Mouse (Mus musculus) kidney, embryonic 14.5 days (tissue): ENCODE measurements around the gene Zmynd8. TPM values are rescaled to one million over a fixed set of nuclear protein-coding genes. Genes with fewer than 3 reads are reported as not detected.
"Not testable (repeated sequence)": the region's sequence is repeated elsewhere in the genome, so short reads cannot be mapped to it uniquely, and the experiment has no call there.

Experiments used
- ATAC-seq: fragments of 200-750 bp; cut with Nextera tagmentation; 2 replicates; pipeline ENCODE4 v1.8.0; 2017; ENCODE audit warnings: moderate number of reproducible peaks, mild to moderate bottlenecking, moderate TSS enrichment, moderate library complexity; ENCODE audit not compliant: low FRiP score, low TSS enrichment
- H3K27ac ChIP-seq: fragments of 300-500 bp; sonication (generic); 2 replicates; pipeline ENCODE4 v1.5.1; 2014; ENCODE audit warnings: low read depth, mild to moderate bottlenecking, low read length, moderate library complexity, mixed read lengths
- H3K27me3 ChIP-seq: fragments of 300-500 bp; sonication (generic); 2 replicates; pipeline ENCODE4 v1.6.1; 2014; ENCODE audit warnings: mild to moderate bottlenecking, low read length; ENCODE audit not compliant: control insufficient read depth, insufficient read depth
- H3K36me3 ChIP-seq: fragments of 300-500 bp; sonication (generic); 2 replicates; pipeline ENCODE4 v1.6.1; 2014; ENCODE audit warnings: low read length, mixed read lengths; ENCODE audit not compliant: control insufficient read depth, insufficient read depth
- H3K4me1 ChIP-seq: fragments of 300-500 bp; sonication (generic); 2 replicates; pipeline ENCODE4 v1.6.1; 2014; ENCODE audit warnings: low read length, mixed read lengths; ENCODE audit not compliant: control insufficient read depth, insufficient read depth
- H3K4me2 ChIP-seq: fragments of 300-500 bp; sonication (generic); replicated peaks from 2 replicates; pipeline ENCODE4 v1.6.1; 2014; ENCODE audit warnings: low read depth, mild to moderate bottlenecking, low read length
- H3K4me3 ChIP-seq: fragments of 300-500 bp; sonication (generic); 2 replicates; pipeline ENCODE4 v1.5.1; 2014; ENCODE audit warnings: mild to moderate bottlenecking, low read length
- H3K9ac ChIP-seq: fragments of 300-500 bp; sonication (generic); 2 replicates; pipeline ENCODE4 v1.6.1; 2014; ENCODE audit warnings: low read depth, mild to moderate bottlenecking, low read length, moderate library complexity
- H3K9me3 ChIP-seq: fragments of 300-500 bp; sonication (generic); 2 replicates; pipeline ENCODE4 v1.6.1; 2016; ENCODE audit warnings: low read length; ENCODE audit not compliant: control insufficient read depth
- WGBS: fragments of 180-500 bp; shearing (Covaris S2); extraction: QIAGEN DNeasy Blood & Tissue Kit; methylation state at CpG from one replicate; pipeline ENCODE4 v1.1.7; 2014; 5-methylcytosine and 5-hydroxymethylcytosine counted together
- polyA plus RNA-seq: library from polyadenylated mRNA; unstranded; fragments of >200 nt; fragmentation: Nextera tagmentation; extraction: Ambion mirVana; gene quantifications from 2 replicates; pipeline ENCODE4 v1.2.1, GENCODE M21; 2014

Gene Zmynd8
- polyA plus RNA-seq, 1 experiment from 2014 or later, result 61.1 TPM

- H3K4me3 ChIP-seq, result no peak overlapping the region
- no peak for ATAC-seq
- no peak overlapping the region for H3K27ac ChIP-seq
- no peak overlapping the region for H3K4me2 ChIP-seq
- no peak overlapping the region for H3K9ac ChIP-seq
- peaks cover 94% of the 10 kb centered on the region for H3K36me3 ChIP-seq
- 93% methylated on average over 5 of the region's 5 CpGs for WGBS
- H3K27me3 ChIP-seq, result no peaks in the 10 kb centered on the region
- no peaks in the 10 kb centered on the region for H3K9me3 ChIP-seq
- H3K4me1 ChIP-seq, result no peaks in the 10 kb centered on the region
These were observed 89.7 kb downstream of the Zmynd8 start for GRCm38 (mm10) chr2:165809091-165809490.

GRCm38 (mm10) chr2:165808179-165808975 lies 90.4 kb downstream of the Zmynd8 start:
- Histone ChIP-seq H3K36me3 (peaks cover 87% of the 10 kb centered on the region), H3K9me3 (no peaks in the 10 kb centered on the region)

GRCm38 (mm10) chr2:165800174-165800573 lies 98.6 kb downstream of the Zmynd8 start:
- not testable (repeated sequence) for ATAC-seq
- 90% methylated on average over 3 of the region's 3 CpGs for WGBS
- peaks cover 71% of the 10 kb centered on the region for H3K36me3 ChIP-seq

More at GRCm38 (mm10) chr2:165808179-165808975, 90.4 kb downstream of the Zmynd8 start:
- WGBS, result 95% methylated on average over 12 of the region's 12 CpGs
- no peak overlapping the region for H3K9ac ChIP-seq
- no peak for ATAC-seq
- no peak overlapping the region for H3K4me3 ChIP-seq
- no peak overlapping the region for H3K4me2 ChIP-seq
- no peaks in the 10 kb centered on the region for H3K27me3 ChIP-seq
- no peaks in the 10 kb centered on the region for H3K4me1 ChIP-seq
- H3K27ac ChIP-seq, result no peak overlapping the region

GRCm38 (mm10) chr2:165797876-165798275 lies 100.9 kb downstream of the Zmynd8 start:
- Histone ChIP-seq H3K4me2 (no peak overlapping the region), H3K27me3 (no peaks in the 10 kb centered on the region), H3K9ac (no peak overlapping the region), H3K4me1 (no peaks in the 10 kb centered on the region), H3K9me3 (no peaks in the 10 kb centered on the region), H3K36me3 (peaks cover 77% of the 10 kb centered on the region), H3K4me3 (no peak overlapping the region), H3K27ac (no peak overlapping the region)
- ATAC-seq, result no peak
- 69% methylated on average over 8 of the region's 8 CpGs for WGBS

More at GRCm38 (mm10) chr2:165800174-165800573, 98.6 kb downstream of the Zmynd8 start:
- not testable (repeated sequence) for H3K27me3 ChIP-seq, H3K4me1 ChIP-seq, H3K27ac ChIP-seq, H3K9ac ChIP-seq, H3K9me3 ChIP-seq, H3K4me3 ChIP-seq, H3K4me2 ChIP-seq

- peaks cover 91% of the 10 kb centered on the region for H3K36me3 ChIP-seq
- peaks cover 4% of the 10 kb centered on the region; the same call in 1 of the 2 replicates for H3K4me1 ChIP-seq
- 81% methylated on average over 3 of the region's 3 CpGs for WGBS
- no peak for ATAC-seq
- no peaks in the 10 kb centered on the region for H3K27me3 ChIP-seq
- H3K4me3 ChIP-seq, result no peak overlapping the region
- H3K9ac ChIP-seq, result no peak overlapping the region
- no peaks in the 10 kb centered on the region for H3K9me3 ChIP-seq
- no peak overlapping the region for H3K27ac ChIP-seq
- H3K4me2 ChIP-seq, result no peak overlapping the region
These were observed 105.6 kb downstream of the Zmynd8 start for GRCm38 (mm10) chr2:165793283-165793638.

- H3K36me3 ChIP-seq, result peaks cover 86% of the 10 kb centered on the region
- WGBS, result 87% methylated on average over 25 of the region's 25 CpGs
- ATAC-seq, result no peak
- H3K27ac ChIP-seq, result no peak overlapping the region
- peaks cover 4% of the 10 kb centered on the region; the same call in 1 of the 2 replicates for H3K4me1 ChIP-seq
- no peaks in the 10 kb centered on the region for H3K9me3 ChIP-seq
- no peak overlapping the region for H3K4me2 ChIP-seq
- H3K27me3 ChIP-seq, result no peaks in the 10 kb centered on the region
- no peak overlapping the region for H3K9ac ChIP-seq
- no peak overlapping the region for H3K4me3 ChIP-seq
These were observed 106.2 kb downstream of the Zmynd8 start for GRCm38 (mm10) chr2:165792431-165793282.

- 0 out of 2 replicates have a peak, but pooled peaks have one; percentile 15 for ATAC-seq
- Histone ChIP-seq H3K27me3 (no peaks in the 10 kb centered on the region), H3K9ac (no peak overlapping the region), H3K4me1 (peaks cover 4% of the 10 kb centered on the region; the same call in 1 of the 2 replicates), H3K27ac (no peak overlapping the region), H3K4me2 (no peak overlapping the region), H3K9me3 (no peaks in the 10 kb centered on the region), H3K4me3 (no peak overlapping the region), H3K36me3 (peaks cover 85% of the 10 kb centered on the region)
- 62% methylated on average over 9 of the region's 9 CpGs for WGBS
These were observed 107.2 kb downstream of the Zmynd8 start for GRCm38 (mm10) chr2:165791657-165792056.

- WGBS, result 45% methylated on average over 7 of the region's 7 CpGs
- no peak overlapping the region for H3K9ac ChIP-seq
- no peaks in the 10 kb centered on the region for H3K9me3 ChIP-seq
- no peak overlapping the region for H3K4me3 ChIP-seq
- ATAC-seq, result no peak
- no peaks in the 10 kb centered on the region for H3K27me3 ChIP-seq
- peaks cover 85% of the 10 kb centered on the region for H3K36me3 ChIP-seq
- H3K27ac ChIP-seq, result no peak overlapping the region
- peaks cover 4% of the 10 kb centered on the region; the same call in 1 of the 2 replicates for H3K4me1 ChIP-seq
- H3K4me2 ChIP-seq, result no peak overlapping the region
These were observed 107.8 kb downstream of the Zmynd8 start for GRCm38 (mm10) chr2:165791026-165791425.

- Histone ChIP-seq H3K4me3 (no peak overlapping the region), H3K27ac (no peak overlapping the region), H3K4me1 (peaks cover 4% of the 10 kb centered on the region; the same call in 1 of the 2 replicates), H3K27me3 (no peaks in the 10 kb centered on the region), H3K4me2 (no peak overlapping the region), H3K9ac (no peak overlapping the region), H3K36me3 (peaks cover 88% of the 10 kb centered on the region), H3K9me3 (no peaks in the 10 kb centered on the region)
- 89% methylated on average over 3 of the region's 3 CpGs for WGBS
- ATAC-seq, result no peak
These were observed 109.1 kb downstream of the Zmynd8 start for GRCm38 (mm10) chr2:165789667-165790066.
